Mouse (Mus musculus) MEL (cell line): ENCODE measurements at regions not wholly inside any gene's neighbourhood (a gene's known extent, or its start where the extent isn't known, plus 50 kb on each side); places are given as distances from the start of the nearest gene placed in this dataset.

ENCODE experiments used
- CTCF ChIP-seq, 3 experiments: IDR thresholded peaks in 2 of 3; conservative IDR thresholded peaks in 1 of 3; 2 replicates each; pipeline ENCODE4 v1.5.1; 2011 to 2012; ENCODE audit warnings: low read length in 3 of 3, low read depth in 2 of 3, mild to moderate bottlenecking in 2 of 3, improper control_type of control experiment in 1 of 3, inconsistent platforms in 1 of 3, mixed read lengths in 1 of 3, moderate library complexity in 1 of 3; ENCODE audit not compliant: control insufficient read depth in 1 of 3, insufficient read depth in 1 of 3, poor library complexity in 1 of 3, severe bottlenecking in 1 of 3
- MAFK ChIP-seq: IDR thresholded peaks from 2 replicates; pipeline ENCODE4 v1.6.1; 2011; ENCODE audit warnings: low read depth, mild to moderate bottlenecking, low read length, improper control_type of control experiment, borderline replicate concordance
- MEF2A ChIP-seq: IDR thresholded peaks from 2 replicates; pipeline ENCODE4 v1.6.1; 2014; ENCODE audit warnings: low read depth, mild to moderate bottlenecking, inconsistent platforms, low read length, improper control_type of control experiment; ENCODE audit not compliant: poor library complexity, insufficient replicate concordance, severe bottlenecking; ENCODE audit errors: extremely low read depth
- RAD21 ChIP-seq: IDR thresholded peaks from 2 replicates; pipeline ENCODE4 v1.6.1; 2011; ENCODE audit warnings: mild to moderate bottlenecking, low read depth, low read length, improper control_type of control experiment
- SMC3 ChIP-seq: IDR thresholded peaks from 2 replicates; pipeline ENCODE4 v1.6.1; 2011; ENCODE audit warnings: low read depth, low read length, improper control_type of control experiment

- no peak for TF ChIP-seq MEF2A
- TF ChIP-seq MAFK = no peak
- no peak for TF ChIP-seq RAD21
- TF ChIP-seq SMC3 = no peak
- no peak for TF ChIP-seq CTCF (IDR thresholded peaks at IDR 0.05 in 2 of 3, conservative IDR thresholded peaks at IDR 0.05 in 1 of 3; ENCODE audit: control insufficient read depth in 1 of 3, insufficient read depth in 1 of 3, low read depth in 2 of 3, low read length in 3 of 3, poor library complexity in 1 of 3, severe bottlenecking in 1 of 3)
These were observed 428.4 kb downstream of the Cd83 start for GRCm38 (mm10) chr13:44212936-44213335.
